22 mouse cellular contexts compared by ENCODE assay signal in genomic region chr2:58111105-58111504, GRCm38 (mm10). TPM values are rescaled to one million over a fixed set of nuclear protein-coding genes. Genes with fewer than 3 reads are reported as not detected.
"Had no signal": no experiment of that assay in that cellular context is flagged by ENCODE, and none has a peak within 500 bp of the region (broad histone marks: within the 10 kb centered on the region; RNA-seq: fewer than 3 reads in every experiment).

No protein-coding gene starts in this region.

- H3K9me3 ChIP-seq: kidney, embryonic 15.5 days; limb, embryonic 12.5 days; limb, embryonic 15.5 days; megakaryocyte, embryonic 14.5 days; midbrain, embryonic 10.5 days; midbrain, embryonic 13.5 days; stomach, embryonic 15.5 days had no signal

- H3K9ac ChIP-seq: kidney, embryonic 15.5 days; limb, embryonic 12.5 days; limb, embryonic 15.5 days; liver, embryonic 14.5 days; liver, postnatal 0 days; midbrain, embryonic 13.5 days; stomach, embryonic 15.5 days had no signal

- H3K27me3 ChIP-seq: kidney, embryonic 15.5 days; limb, embryonic 12.5 days; limb, embryonic 15.5 days; megakaryocyte, embryonic 14.5 days; midbrain, embryonic 13.5 days; stomach, embryonic 15.5 days had no signal

- DNase-seq: kidney, adult 8-10 months; kidney, postnatal 10 days; kidney, postnatal 36 days; left cerebral cortex, postnatal 4 days; liver, postnatal 0 days; lung, postnatal 14 days; lung, postnatal 4 days; right cerebral cortex, adult 18-20 months; right cerebral cortex, postnatal 14 days; right cerebral cortex, postnatal 4 days; thymus, postnatal 36 days had no signal

- H3K4me2 ChIP-seq: kidney, embryonic 15.5 days; limb, embryonic 12.5 days; limb, embryonic 15.5 days; liver, embryonic 11.5 days; midbrain, embryonic 13.5 days; stomach, embryonic 15.5 days had no signal

- H3K4me1 ChIP-seq: kidney, embryonic 15.5 days; limb, embryonic 12.5 days; limb, embryonic 15.5 days; midbrain, embryonic 10.5 days; midbrain, embryonic 13.5 days; stomach, embryonic 15.5 days had no signal

- ATAC-seq: liver, postnatal 0 days; midbrain, embryonic 13.5 days had no signal

- H3K4me3 ChIP-seq: kidney, embryonic 15.5 days; limb, embryonic 12.5 days; limb, embryonic 15.5 days; megakaryocyte, embryonic 14.5 days; midbrain, embryonic 10.5 days; midbrain, embryonic 13.5 days; stomach, embryonic 15.5 days had no signal

- H3K36me3 ChIP-seq: kidney, embryonic 15.5 days; limb, embryonic 12.5 days; limb, embryonic 15.5 days; midbrain, embryonic 10.5 days; midbrain, embryonic 13.5 days; stomach, embryonic 15.5 days had no signal

- H3K27ac ChIP-seq: kidney, embryonic 15.5 days; limb, embryonic 12.5 days; limb, embryonic 15.5 days; liver, embryonic 14.5 days; midbrain, embryonic 10.5 days; midbrain, embryonic 13.5 days; stomach, embryonic 15.5 days had no signal

RNA-seq across cellular contexts. Expression of gene Ermn, which starts 58.4 kb away (rescaled TPM):
- polyA plus RNA-seq: kidney, embryonic 15.5 days; liver, embryonic 11.5 days; liver, embryonic 14.5 days; liver, postnatal 0 days; neural tube, embryonic 11.5 days; stomach, embryonic 15.5 days; urinary bladder, adult 2 months had no signal
